In genomic region chr8:71558071-71558957, GRCm38 (mm10) we compare ENCODE assay signal across 8 mouse cellular contexts. TPM values are rescaled to one million over a fixed set of nuclear protein-coding genes. Genes with fewer than 3 reads are reported as not detected.
DNase-seq lines count a peak whose midpoint lies in the region; ATAC-seq and TF ChIP-seq lines count a peak whose summit lies in the region.

TSS of gene Tmem221 (minus strand) at chr8:71558871.

- peak within 1 kb of the TSS; percentile 69 for H3K4me2 ChIP-seq in limb, embryonic 15.5 days
- H3K4me2 ChIP-seq in stomach, embryonic 16.5 days (ENCODE audit: low read depth, low read length) = peak within 1 kb of the TSS; percentile 90

- H3K4me3 ChIP-seq in spleen, adult 2 months (ENCODE audit: extremely low read depth, insufficient read depth, insufficient read length) = peak within 1 kb of the TSS; percentile 58
- H3K4me3 ChIP-seq in limb, embryonic 15.5 days = peak within 1 kb of the TSS; percentile 40
- peak within 1 kb of the TSS; percentile 54 for H3K4me3 ChIP-seq in stomach, embryonic 16.5 days (replicated peaks; ENCODE audit: low read length)

- no peak for TF ChIP-seq CTCF in spleen, adult 2 months (IDR thresholded peaks at IDR 0.05; ENCODE audit: extremely low read depth, insufficient read depth, insufficient read length, insufficient replicate concordance)

- H3K36me3 ChIP-seq in spleen, adult 2 months (ENCODE audit: control insufficient read depth, insufficient read depth, low read length) = no peaks in the 10 kb centered on the region
- H3K36me3 ChIP-seq in limb, embryonic 15.5 days = no peaks in the 10 kb centered on the region
- H3K36me3 ChIP-seq in stomach, embryonic 16.5 days (ENCODE audit: control insufficient read depth, insufficient read depth, low read length) = no peaks in the 10 kb centered on the region

- H3K27ac ChIP-seq in spleen, adult 2 months (ENCODE audit: insufficient read depth, low read length) = peak within 1 kb of the TSS; percentile 29; the same call in 1 of the 2 replicates
- H3K27ac ChIP-seq in limb, embryonic 15.5 days = no peak within 1 kb of the TSS
- H3K27ac ChIP-seq in stomach, embryonic 16.5 days (ENCODE audit: low read length) = no peak within 1 kb of the TSS

- peak within 1 kb of the TSS; percentile 28; the same call in 1 of the 2 replicates for H3K9ac ChIP-seq in limb, embryonic 15.5 days
- H3K9ac ChIP-seq in stomach, embryonic 16.5 days (ENCODE audit: low read length) = peak within 1 kb of the TSS; percentile 73

- peak; percentile 29 for DNase-seq in embryo, embryonic 11 days
- no peak for DNase-seq in embryo, embryonic 10.5 days (ENCODE audit: low spot score)
- DNase-seq in spleen, adult 2 months (ENCODE audit: low read depth in 1 of 2, low spot score in 2 of 2) = no peak
- no peak for DNase-seq in spleen, postnatal 4 days (ENCODE audit: low spot score in 2 of 2)
- no peak for DNase-seq in embryo, embryonic 10 days (ENCODE audit: low spot score)
- no peak for DNase-seq in cerebellum, postnatal 14 days

- peaks cover 11% of the 10 kb centered on the region for H3K4me1 ChIP-seq in spleen, adult 2 months (ENCODE audit: control insufficient read depth, insufficient read depth, insufficient read length)
- peaks cover 23% of the 10 kb centered on the region for H3K4me1 ChIP-seq in limb, embryonic 15.5 days
- peaks cover 20% of the 10 kb centered on the region for H3K4me1 ChIP-seq in stomach, embryonic 16.5 days (ENCODE audit: control insufficient read depth, insufficient read depth, low read length)

- no peaks in the 10 kb centered on the region for H3K27me3 ChIP-seq in spleen, adult 2 months (ENCODE audit: control insufficient read depth, insufficient read depth, low read length)
- H3K27me3 ChIP-seq in limb, embryonic 15.5 days = peaks cover 78% of the 10 kb centered on the region
- H3K27me3 ChIP-seq in stomach, embryonic 16.5 days (ENCODE audit: control insufficient read depth, insufficient read depth, low read length) = peaks cover 36% of the 10 kb centered on the region

- 4% methylated on average over 70 of the region's 70 CpGs for WGBS in spleen, adult 2 months
- WGBS in limb, embryonic 15.5 days = 5% methylated on average over 70 of the region's 70 CpGs
- WGBS in stomach, embryonic 16.5 days = 3% methylated on average over 70 of the region's 70 CpGs

- TF ChIP-seq POLR2A in spleen, adult 2 months (IDR thresholded peaks at IDR 0.05; ENCODE audit: low read depth, low read length) = peak; percentile 16; the same call in 1 of the 2 replicates

- ATAC-seq in limb, embryonic 15.5 days (ENCODE audit: insufficient number of reproducible peaks, low FRiP score, low TSS enrichment, low read depth) = no peak
- ATAC-seq in stomach, embryonic 16.5 days (ENCODE audit: insufficient read depth, low FRiP score) = peak; percentile 4; the same call in 1 of the 2 replicates

- no peaks in the 10 kb centered on the region for H3K9me3 ChIP-seq in limb, embryonic 15.5 days
- H3K9me3 ChIP-seq in stomach, embryonic 16.5 days (replicated peaks; ENCODE audit: control insufficient read depth, low read length) = no peaks in the 10 kb centered on the region

RNA-seq across cellular contexts. Expression of gene Tmem221, which starts in this region (rescaled TPM):
- 8.5 and 8.9 TPM in 2 replicates for polyA plus RNA-seq in spleen, adult 2 months (2012; rRNA removed)
- polyA plus RNA-seq in limb, embryonic 15.5 days (2015; fragmentation: Nextera tagmentation; extraction: Ambion mirVana) = 0.74 and 0.84 TPM in 2 replicates
- polyA plus RNA-seq in stomach, embryonic 16.5 days (2015; fragmentation: Nextera tagmentation; extraction: Ambion mirVana) = 2.9 and 3.2 TPM in 2 replicates
